Comparison of ENCODE assay signal across 24 mouse cellular contexts in the genomic region with DNA sequence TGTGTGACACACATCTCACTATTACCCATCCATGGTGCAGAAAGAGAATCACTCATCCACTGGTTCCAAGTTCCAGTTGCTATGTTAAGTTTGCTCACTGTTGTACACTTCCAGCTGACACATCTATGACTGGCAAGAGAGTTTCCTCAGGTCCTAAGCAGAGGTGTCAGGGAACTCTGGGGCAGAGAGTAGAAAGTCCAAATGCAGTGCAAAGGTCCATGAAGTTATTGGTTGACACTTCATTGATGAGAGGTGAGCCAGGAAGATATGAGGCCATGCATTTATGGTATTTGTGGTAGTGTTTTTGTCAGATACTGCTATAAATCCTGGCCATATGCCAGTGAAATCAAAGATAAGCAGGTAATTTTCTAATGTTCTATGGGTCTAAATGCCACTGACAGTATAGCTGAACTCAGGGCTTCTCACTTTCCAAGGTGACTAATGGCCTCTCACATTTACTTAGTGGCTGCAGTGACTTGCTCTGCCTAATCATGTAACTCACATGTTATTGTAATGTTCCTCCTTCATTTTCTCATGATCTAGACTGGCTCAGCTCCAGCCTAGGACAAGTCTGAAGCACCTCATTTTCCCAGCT.
"Had no signal": no experiment of that assay in that cellular context is flagged by ENCODE, and none has a peak within 500 bp of the region (broad histone marks: within the 10 kb centered on the region; RNA-seq: fewer than 3 reads in every experiment).

No protein-coding gene starts in this region.

- H3K9me3 ChIP-seq: heart, embryonic 10.5 days; heart, embryonic 12.5 days; hindbrain, embryonic 10.5 days; hindbrain, embryonic 12.5 days; kidney, embryonic 15.5 days; limb, embryonic 10.5 days; limb, embryonic 12.5 days had no signal

- H3K36me3 ChIP-seq: heart, embryonic 10.5 days; heart, embryonic 12.5 days; hindbrain, embryonic 10.5 days; hindbrain, embryonic 12.5 days; kidney, embryonic 15.5 days; limb, embryonic 10.5 days; limb, embryonic 12.5 days had no signal

- H3K4me3 ChIP-seq: gastrocnemius, adult 2 months; heart, embryonic 10.5 days; heart, embryonic 12.5 days; hindbrain, embryonic 10.5 days; hindbrain, embryonic 12.5 days; kidney, embryonic 15.5 days; layer of hippocampus, adult 2 months; left cerebral cortex, adult 2 months; limb, embryonic 10.5 days; limb, embryonic 12.5 days had no signal

- DNase-seq: forebrain, postnatal 0 days; gastrocnemius, adult 2 months; gastrocnemius, postnatal 10 days; gastrocnemius, postnatal 25 days; heart, adult 18-20 months; heart, postnatal 10 days; heart, postnatal 4 days; kidney, adult 8-10 months; kidney, postnatal 10 days; kidney, postnatal 25 days; kidney, postnatal 4 days; liver had no signal

- H3K9ac ChIP-seq: forebrain, postnatal 0 days; heart, embryonic 12.5 days; hindbrain, embryonic 12.5 days; hindbrain, embryonic 14.5 days; kidney, embryonic 15.5 days; limb, embryonic 12.5 days; liver, embryonic 14.5 days had no signal

- H3K4me1 ChIP-seq: heart, embryonic 10.5 days; heart, embryonic 12.5 days; hindbrain, embryonic 10.5 days; hindbrain, embryonic 12.5 days; kidney, embryonic 15.5 days; limb, embryonic 10.5 days; limb, embryonic 12.5 days had no signal

- H3K27ac ChIP-seq: gastrocnemius, adult 2 months; heart, embryonic 10.5 days; hindbrain, embryonic 10.5 days; hindbrain, embryonic 12.5 days; hindbrain, embryonic 14.5 days; kidney, embryonic 15.5 days; layer of hippocampus, adult 2 months; left cerebral cortex, adult 2 months; limb, embryonic 10.5 days; limb, embryonic 12.5 days; liver, embryonic 14.5 days had no signal

- H3K4me2 ChIP-seq: heart, embryonic 12.5 days; hindbrain, embryonic 12.5 days; hindbrain, embryonic 14.5 days; kidney, embryonic 15.5 days; limb, embryonic 12.5 days had no signal

- ATAC-seq: forebrain, postnatal 0 days; hindbrain, embryonic 16.5 days had no signal

- H3K27me3 ChIP-seq: heart, embryonic 12.5 days; hindbrain, embryonic 12.5 days; kidney, embryonic 15.5 days; limb, embryonic 12.5 days had no signal
